Mouse (Mus musculus) telencephalon, adult 2 months (tissue): ENCODE data around the gene Gm17387.

Experiments used
- DNase-seq: peaks from one replicate; pipeline ENCODE4 v3.0.0-alpha.2; 2011; ENCODE audit warnings: low read depth, low spot score

The Gm17387 gene

GRCm38 (mm10) chr7:141047581-141048225, 18.8 kb downstream of the Gm17387 start:
- DNase-seq: peak; percentile 84

GRCm38 (mm10) chr7:141048226-141049218, 19.6 kb downstream of the Gm17387 start:
- DNase-seq: peak; percentile 71

GRCm38 (mm10) chr7:141049326-141049725, 20.4 kb downstream of the Gm17387 start:
- DNase-seq: no peak

GRCm38 (mm10) chr7:141051060-141051685, 22.2 kb downstream of the Gm17387 start:
- no peak for DNase-seq

DNA sequence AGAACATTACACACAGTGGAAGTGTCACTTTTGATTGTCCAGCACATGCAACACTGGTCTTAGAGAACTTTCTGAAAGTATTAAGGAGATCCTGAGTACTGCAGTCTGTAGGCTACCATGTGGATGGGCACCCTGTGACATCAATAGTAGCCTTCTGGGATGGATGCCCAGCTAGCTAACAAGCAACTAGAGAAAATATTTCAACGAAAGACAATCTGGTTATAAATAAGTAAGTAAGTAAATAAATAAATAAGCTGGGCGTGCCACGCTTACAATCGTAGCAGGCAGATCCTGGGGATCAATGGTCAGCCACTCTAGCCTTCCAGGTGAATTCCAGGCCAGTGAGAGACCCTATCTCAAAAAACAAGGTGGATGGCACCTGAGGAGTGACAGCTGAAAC, 23.1 kb downstream of the Gm17387 start:
- no peak for DNase-seq

DNA sequence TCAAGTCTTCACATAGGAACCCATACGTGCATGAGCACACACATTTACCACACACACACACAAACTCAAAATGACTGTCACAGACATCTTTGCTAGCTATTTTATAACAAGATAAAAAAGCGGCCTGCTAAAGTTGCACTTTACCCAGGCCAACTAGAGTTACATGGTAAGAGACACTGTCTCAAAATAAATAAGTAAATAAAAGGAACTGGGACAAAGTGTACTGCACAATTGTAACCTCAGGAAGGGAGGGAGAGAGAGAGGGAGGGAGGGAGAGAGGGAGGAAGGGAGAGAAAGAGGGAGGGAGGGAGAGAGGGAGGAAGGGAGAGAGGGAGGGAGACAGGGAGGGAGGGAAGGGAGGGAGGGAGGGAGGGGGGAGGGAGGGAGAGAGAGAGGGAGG, 23.5 kb downstream of the Gm17387 start:
- DNase-seq: no peak

- DNase-seq: no peak
Observed at GRCm38 (mm10) chr7:141055785-141056184, 26.9 kb downstream of the Gm17387 start.

DNA sequence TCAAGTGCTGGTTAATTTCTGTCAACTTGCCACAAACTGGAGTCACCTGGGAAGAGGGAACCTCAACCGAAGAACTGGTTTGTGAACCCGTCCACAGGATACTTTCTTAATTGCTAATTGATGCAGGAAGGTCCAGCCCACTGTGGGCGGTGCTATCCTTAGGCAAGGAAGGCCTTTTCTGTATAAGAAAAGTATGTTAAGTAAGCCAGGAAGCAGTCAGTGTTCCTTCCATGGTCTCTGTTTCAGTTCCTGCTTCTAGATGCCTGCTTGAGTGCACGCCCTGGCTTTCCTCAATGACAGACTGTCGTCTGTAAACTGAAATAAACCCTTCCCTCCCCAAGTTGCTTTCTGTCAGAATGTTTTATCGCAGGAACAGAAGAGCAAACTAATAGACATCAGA, 28.0 kb downstream of the Gm17387 start:
- no peak for DNase-seq

GRCm38 (mm10) chr7:141057541-141057940, 28.6 kb downstream of the Gm17387 start:
- no peak for DNase-seq

GRCm38 (mm10) chr7:141058601-141059341, 29.8 kb downstream of the Gm17387 start:
- DNase-seq: no peak

DNA sequence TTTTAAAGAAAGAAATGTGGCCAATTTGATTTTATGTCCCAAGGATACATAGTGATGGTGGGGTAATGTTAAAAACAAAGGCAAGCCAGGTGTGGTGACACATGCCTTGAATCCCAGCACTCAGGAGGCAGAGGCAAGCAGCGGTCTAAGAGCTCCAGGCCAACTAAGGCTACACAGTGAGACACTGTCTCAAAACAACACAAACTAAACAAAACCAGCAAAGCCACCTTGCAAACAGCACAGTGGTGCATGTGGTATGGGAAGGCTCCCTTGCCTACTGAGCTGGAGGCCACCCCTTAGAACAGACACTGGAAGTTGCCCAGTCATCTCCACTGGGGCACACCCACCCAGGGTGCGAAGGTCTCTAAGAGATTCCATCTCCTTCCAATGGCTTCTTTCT, 31.0 kb downstream of the Gm17387 start:
- DNase-seq: no peak

DNA sequence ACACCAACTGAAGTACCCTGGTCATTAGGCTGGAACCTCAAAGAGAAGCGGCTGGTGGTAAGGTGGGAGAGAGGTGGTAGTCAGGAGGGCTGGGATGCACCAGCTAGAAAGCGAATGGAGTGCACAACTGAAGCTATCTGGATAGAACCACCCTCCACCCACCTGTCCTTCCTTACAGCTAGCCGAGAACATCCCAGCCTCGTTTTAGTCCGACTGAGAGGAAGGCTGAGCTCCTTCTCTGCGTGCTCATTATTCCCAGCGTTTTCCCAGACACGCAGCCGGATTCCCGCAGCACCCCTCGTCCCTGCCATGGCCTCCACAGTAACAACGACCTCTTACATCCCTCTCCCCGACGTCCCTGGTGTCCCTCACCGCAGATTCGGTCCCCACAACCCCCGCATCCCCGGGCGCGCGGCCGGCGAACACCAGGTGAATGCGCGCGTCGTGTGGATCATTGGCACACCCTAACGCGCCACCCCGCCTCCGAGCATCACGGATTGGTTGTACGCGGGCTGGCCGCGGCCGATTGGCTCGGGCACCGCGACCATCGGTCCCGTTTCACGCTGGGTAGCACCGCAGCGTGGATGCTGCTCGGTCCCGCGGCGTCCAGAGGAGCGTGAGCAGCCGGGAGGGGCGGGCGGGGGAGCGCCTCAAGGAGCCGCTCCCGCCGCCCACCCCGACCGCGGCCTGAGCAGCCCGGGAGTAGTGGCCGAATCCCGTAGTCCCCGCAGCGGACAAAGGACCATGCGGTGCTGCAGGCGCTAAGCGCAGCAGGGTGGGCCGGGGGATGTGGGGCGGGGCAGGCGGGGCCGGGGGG, 31.7 kb downstream of the Gm17387 start, which contains the start of gene B4galnt4:
Gene B4galnt4 (plus strand): TSS at position 679 of the 817 bp plus-strand sequence.
- DNase-seq: peak; percentile 88

DNA sequence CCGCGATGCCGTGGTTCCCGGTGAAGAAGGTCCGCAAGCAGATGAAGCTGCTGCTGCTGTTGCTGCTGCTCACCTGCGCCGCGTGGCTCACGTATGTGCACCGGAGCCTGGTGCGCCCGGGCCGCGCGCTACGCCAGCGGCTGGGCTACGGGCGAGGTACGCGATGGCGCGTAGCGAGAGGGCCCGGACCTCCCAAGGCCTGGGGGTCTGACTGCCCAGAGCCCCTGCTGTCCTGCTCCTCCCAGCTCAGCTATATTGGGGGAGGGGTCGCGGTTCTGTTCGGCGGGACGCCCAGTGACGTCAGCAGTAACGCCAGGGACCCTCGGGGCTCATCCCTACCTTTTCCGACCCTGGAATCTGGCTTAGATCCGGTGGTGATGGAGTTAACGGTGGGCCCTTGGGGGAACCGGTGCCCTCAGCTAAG, 32.4 kb downstream of the Gm17387 start:
- no peak for DNase-seq

- DNase-seq: no peak
Observed at GRCm38 (mm10) chr7:141062525-141062924, 33.6 kb downstream of the Gm17387 start.

GRCm38 (mm10) chr7:141063353-141063752, 34.4 kb downstream of the Gm17387 start:
- no peak for DNase-seq

- no peak for DNase-seq
Observed at GRCm38 (mm10) chr7:141064175-141064574, 35.2 kb downstream of the Gm17387 start.

- DNase-seq: no peak
Observed at GRCm38 (mm10) chr7:141064576-141064975, 35.6 kb downstream of the Gm17387 start.

DNA sequence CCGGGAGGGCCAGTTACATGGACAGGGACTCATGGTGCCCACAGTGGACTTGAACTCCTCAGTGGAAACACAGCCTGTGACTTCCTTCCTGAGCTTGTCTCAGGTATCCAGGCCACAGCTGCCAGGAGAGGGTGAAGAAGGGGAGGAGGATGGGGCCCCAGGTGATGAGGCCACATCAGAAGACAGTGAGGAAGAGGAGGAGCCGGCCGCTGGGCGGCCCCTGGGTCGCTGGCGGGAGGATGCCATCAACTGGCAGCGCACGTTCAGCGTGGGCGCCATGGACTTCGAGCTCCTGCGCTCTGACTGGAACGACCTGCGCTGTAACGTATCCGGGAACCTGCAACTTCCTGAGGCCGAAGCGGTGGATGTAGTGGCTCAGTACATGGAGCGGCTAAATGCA, 39.4 kb downstream of the Gm17387 start:
- no peak for DNase-seq

DNA sequence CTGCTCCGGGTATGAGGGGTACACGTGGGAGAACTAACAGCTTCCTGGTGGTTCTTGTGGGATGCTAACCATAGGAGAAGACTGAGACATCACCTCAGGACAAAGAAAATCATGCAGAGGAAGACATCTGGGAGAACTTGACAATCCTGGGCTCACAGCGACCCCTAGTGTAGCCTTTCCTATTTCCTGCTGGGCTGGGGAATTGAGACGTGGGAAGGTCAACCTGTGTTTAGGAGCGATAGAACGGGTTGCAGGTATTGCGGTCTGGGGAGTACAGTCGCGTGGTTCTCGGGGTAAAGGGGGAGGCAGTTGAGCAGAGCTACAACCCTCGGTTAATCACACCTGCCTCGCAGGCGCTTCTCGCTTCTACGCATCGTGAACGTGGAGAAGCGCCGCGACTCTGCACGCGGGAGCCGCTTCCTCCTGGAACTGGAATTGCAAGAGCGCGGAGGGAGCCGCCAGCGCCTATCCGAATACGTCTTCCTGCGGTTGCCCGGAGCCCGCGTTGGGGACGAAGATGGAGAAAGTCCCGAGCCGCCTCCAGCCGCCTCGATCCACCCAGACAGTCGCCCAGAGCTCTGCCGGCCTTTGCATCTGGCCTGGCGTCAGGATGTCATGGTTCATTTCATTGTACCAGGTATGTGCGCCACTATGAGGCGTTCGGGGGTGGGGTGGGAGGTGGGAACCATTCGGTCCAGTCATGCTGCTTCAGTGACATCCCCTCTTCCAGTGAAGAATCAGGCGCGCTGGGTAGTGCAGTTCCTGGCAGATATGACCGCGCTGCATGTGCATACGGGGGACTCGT, 41.3 kb downstream of the Gm17387 start:
- DNase-seq: peak; percentile 80
